Mouse (Mus musculus) liver, embryonic 11.5 days (tissue): Measurements from ENCODE around the gene Olfr1280. TPM values are rescaled to one million over a fixed set of nuclear protein-coding genes. Genes with fewer than 3 reads are reported as not detected.
"Not testable (repeated sequence)": the region's sequence is repeated elsewhere in the genome, so short reads cannot be mapped to it uniquely, and the experiment has no call there.

Experiments used
- ATAC-seq: fragments of 200-750 bp; cut with Nextera tagmentation; replicated peaks from 2 replicates; pipeline ENCODE4 v1.8.0; 2017; ENCODE audit warnings: moderate number of reproducible peaks, mild to moderate bottlenecking, moderate TSS enrichment, moderate library complexity; ENCODE audit not compliant: low FRiP score
- DNase-seq: peaks from one replicate; pipeline ENCODE4 v3.0.0-alpha.2; 2017; ENCODE audit warnings: low spot score
- H3K27ac ChIP-seq: fragments of 300-500 bp; sonication (generic); 2 replicates; pipeline ENCODE4 v1.5.1; 2014; ENCODE audit warnings: mild to moderate bottlenecking, low read depth, low read length, control low read depth
- H3K27me3 ChIP-seq: fragments of 300-500 bp; sonication (generic); replicated peaks from 2 replicates; pipeline ENCODE4 v1.6.1; 2014; ENCODE audit warnings: low read length, mixed read lengths; ENCODE audit not compliant: control insufficient read depth, insufficient read depth
- H3K36me3 ChIP-seq: fragments of 300-500 bp; sonication (generic); 2 replicates; pipeline ENCODE4 v1.6.1; 2014; ENCODE audit warnings: mild to moderate bottlenecking, low read length, moderate library complexity, mixed read lengths; ENCODE audit not compliant: control insufficient read depth, insufficient read depth
- H3K4me1 ChIP-seq: fragments of 300-500 bp; sonication (generic); replicated peaks from 2 replicates; pipeline ENCODE4 v1.6.1; 2014; ENCODE audit warnings: low read length, mixed read lengths; ENCODE audit not compliant: control insufficient read depth, insufficient read depth
- H3K4me2 ChIP-seq: fragments of 300-500 bp; sonication (generic); 2 replicates; pipeline ENCODE4 v1.6.1; 2014; ENCODE audit warnings: mild to moderate bottlenecking, control low read depth, moderate library complexity
- H3K4me3 ChIP-seq: fragments of 300-500 bp; sonication (generic); 2 replicates; pipeline ENCODE4 v1.5.1; 2014; ENCODE audit warnings: low read depth, low read length, control low read depth
- H3K9ac ChIP-seq: fragments of 300-500 bp; sonication (generic); 2 replicates; pipeline ENCODE4 v1.6.1; 2014; ENCODE audit warnings: low read depth, low read length, control low read depth
- H3K9me3 ChIP-seq: fragments of 300-500 bp; sonication (generic); 2 replicates; pipeline ENCODE4 v1.6.1; 2016; ENCODE audit warnings: low read length, inconsistent platforms, mixed read lengths; ENCODE audit not compliant: control insufficient read depth
- WGBS: fragments of 180-500 bp; shearing (Covaris S2); extraction: QIAGEN DNeasy Blood & Tissue Kit; methylation state at CpG from one replicate; pipeline ENCODE4 v1.1.7; 2014; 5-methylcytosine and 5-hydroxymethylcytosine counted together
- polyA plus RNA-seq: library from polyadenylated mRNA; unstranded; fragments of >200 nt; fragmentation: Nextera tagmentation; extraction: Ambion mirVana; gene quantifications from 2 replicates; pipeline ENCODE4 v1.2.1, GENCODE M21; 2014

Olfr1280 gene
- not detected in 2 replicates for polyA plus RNA-seq

- H3K36me3 ChIP-seq, result no peaks in the 10 kb centered on the region
- no peaks in the 10 kb centered on the region for H3K9me3 ChIP-seq
Measured at GRCm38 (mm10) chr2:111313717-111314116, at the start of gene Olfr1280. Gene Olfr1280, plus strand, starts transcription at chr2:111314017.

GRCm38 (mm10) chr2:111274006-111274405, 39.8 kb upstream of the Olfr1280 start, which contains the start of gene Olfr1277:
Gene Olfr1277, minus strand, starts transcription at chr2:111274106.
- no peaks in the 10 kb centered on the region for H3K36me3 ChIP-seq
- H3K4me1 ChIP-seq, result no peaks in the 10 kb centered on the region
- no peak within 1 kb of the TSS for H3K9ac ChIP-seq
- DNase-seq, result no peak
- WGBS, result 67% methylated on average over 2 of the region's 2 CpGs
- H3K4me2 ChIP-seq, result no peak within 1 kb of the TSS
- H3K9me3 ChIP-seq, result no peaks in the 10 kb centered on the region
- H3K4me3 ChIP-seq, result no peak within 1 kb of the TSS
- H3K27me3 ChIP-seq, result no peaks in the 10 kb centered on the region
- no peak within 1 kb of the TSS for H3K27ac ChIP-seq
- no peak for ATAC-seq

More at GRCm38 (mm10) chr2:111313717-111314116, at the start of gene Olfr1280:
- no peak for ATAC-seq
- H3K4me3 ChIP-seq, result no peak within 1 kb of the TSS
- H3K27me3 ChIP-seq, result no peaks in the 10 kb centered on the region
- H3K4me2 ChIP-seq, result no peak within 1 kb of the TSS
- H3K27ac ChIP-seq, result no peak within 1 kb of the TSS
- no peak within 1 kb of the TSS for H3K9ac ChIP-seq
- no peak for DNase-seq
- H3K4me1 ChIP-seq, result no peaks in the 10 kb centered on the region

- H3K36me3 ChIP-seq, result no peaks in the 10 kb centered on the region
- H3K9ac ChIP-seq, result no peak within 1 kb of the TSS
- H3K27me3 ChIP-seq, result no peaks in the 10 kb centered on the region
- H3K27ac ChIP-seq, result no peak within 1 kb of the TSS
- no peak within 1 kb of the TSS for H3K4me2 ChIP-seq
- no peak for DNase-seq
- H3K9me3 ChIP-seq, result no peaks in the 10 kb centered on the region
- no peak within 1 kb of the TSS for H3K4me3 ChIP-seq
- ATAC-seq, result no peak
- no peaks in the 10 kb centered on the region for H3K4me1 ChIP-seq
Measured at GRCm38 (mm10) chr2:111289836-111290235, 24.0 kb upstream of the Olfr1280 start, which contains the start of gene Olfr1278. Gene Olfr1278, plus strand, starts transcription at chr2:111290136.

- Histone ChIP-seq H3K36me3 (no peaks in the 10 kb centered on the region), H3K4me3 (no peak overlapping the region), H3K4me2 (no peak overlapping the region), H3K9ac (no peak overlapping the region), H3K9me3 (no peaks in the 10 kb centered on the region), H3K4me1 (no peaks in the 10 kb centered on the region), H3K27me3 (no peaks in the 10 kb centered on the region), H3K27ac (no peak overlapping the region)
- DNase-seq (no peak), ATAC-seq (no peak)
Measured at GRCm38 (mm10) chr2:111298541-111298940, 15.3 kb upstream of the Olfr1280 start.

- Histone ChIP-seq H3K4me2 (no peak within 1 kb of the TSS), H3K27ac (no peak within 1 kb of the TSS), H3K36me3 (no peaks in the 10 kb centered on the region), H3K9me3 (no peaks in the 10 kb centered on the region), H3K9ac (no peak within 1 kb of the TSS), H3K27me3 (no peaks in the 10 kb centered on the region), H3K4me1 (no peaks in the 10 kb centered on the region), H3K4me3 (no peak within 1 kb of the TSS)
- ATAC-seq (no peak), DNase-seq (no peak)
Measured at GRCm38 (mm10) chr2:111300374-111300773, 13.4 kb upstream of the Olfr1280 start, which contains the start of gene Olfr1279. Gene Olfr1279, plus strand, starts transcription at chr2:111300635.

- ATAC-seq, result no peak
- 68% methylated on average over 2 of the region's 2 CpGs for whole genome bisulfite sequencing
- H3K9ac ChIP-seq, result no peak within 1 kb of the TSS
- H3K4me1 ChIP-seq, result no peaks in the 10 kb centered on the region
- H3K4me2 ChIP-seq, result no peak within 1 kb of the TSS
- no peaks in the 10 kb centered on the region for H3K27me3 ChIP-seq
- no peak within 1 kb of the TSS for H3K27ac ChIP-seq
- no peaks in the 10 kb centered on the region for H3K9me3 ChIP-seq
- H3K4me3 ChIP-seq, result no peak within 1 kb of the TSS
- H3K36me3 ChIP-seq, result no peaks in the 10 kb centered on the region
- no peak for DNase-seq
Measured at GRCm38 (mm10) chr2:111326220-111326619, 12.4 kb downstream of the Olfr1280 start, which contains the start of gene Olfr1281. Gene Olfr1281, plus strand, starts transcription at chr2:111326520.

- H3K4me2 ChIP-seq, H3K36me3 ChIP-seq, H3K4me3 ChIP-seq, H3K27ac ChIP-seq, DNase-seq, H3K9ac ChIP-seq, ATAC-seq, H3K4me1 ChIP-seq, H3K9me3 ChIP-seq, H3K27me3 ChIP-seq: not testable (repeated sequence)
- WGBS, result 78% methylated on average over 5 of the region's 5 CpGs
Measured at GRCm38 (mm10) chr2:111333721-111334120, 19.9 kb downstream of the Olfr1280 start.

- ATAC-seq, result no peak
- Histone ChIP-seq H3K27ac (no peak within 1 kb of the TSS), H3K9ac (no peak within 1 kb of the TSS), H3K4me3 (no peak within 1 kb of the TSS), H3K9me3 (no peaks in the 10 kb centered on the region), H3K4me2 (no peak within 1 kb of the TSS), H3K27me3 (no peaks in the 10 kb centered on the region), H3K36me3 (no peaks in the 10 kb centered on the region), H3K4me1 (no peaks in the 10 kb centered on the region)
- 64% methylated on average over 2 of the region's 2 CpGs for WGBS
- no peak for DNase-seq
Measured at GRCm38 (mm10) chr2:111335976-111336375, 22.2 kb downstream of the Olfr1280 start, which contains the start of gene Olfr1282. Gene Olfr1282, minus strand, starts transcription at chr2:111336076.

GRCm38 (mm10) chr2:111366490-111366889, 52.7 kb downstream of the Olfr1280 start, which contains the start of gene Olfr1283:
Gene Olfr1283, plus strand, starts transcription at chr2:111366790.
- DNase-seq (no peak), ATAC-seq (no peak)
- Histone ChIP-seq H3K4me1 (no peaks in the 10 kb centered on the region), H3K36me3 (no peaks in the 10 kb centered on the region), H3K27ac (no peak within 1 kb of the TSS), H3K4me2 (no peak within 1 kb of the TSS), H3K9me3 (no peaks in the 10 kb centered on the region), H3K27me3 (no peaks in the 10 kb centered on the region), H3K9ac (no peak within 1 kb of the TSS), H3K4me3 (no peak within 1 kb of the TSS)
- WGBS, result 66% methylated on average over 2 of the region's 2 CpGs
